Mouse (Mus musculus) lung, postnatal 0 days (tissue): ENCODE results near the gene Sema6d.

ENCODE experiments used
- CTCF ChIP-seq: IDR thresholded peaks from 2 replicates; pipeline ENCODE4 v1.5.1; 2016; ENCODE audit warnings: antibody characterized with exemption, mild to moderate bottlenecking
- EP300 ChIP-seq: IDR thresholded peaks from 2 replicates; pipeline ENCODE4 v1.6.1; 2016; ENCODE audit warnings: antibody characterized with exemption, mild to moderate bottlenecking, control low read depth

DNA sequence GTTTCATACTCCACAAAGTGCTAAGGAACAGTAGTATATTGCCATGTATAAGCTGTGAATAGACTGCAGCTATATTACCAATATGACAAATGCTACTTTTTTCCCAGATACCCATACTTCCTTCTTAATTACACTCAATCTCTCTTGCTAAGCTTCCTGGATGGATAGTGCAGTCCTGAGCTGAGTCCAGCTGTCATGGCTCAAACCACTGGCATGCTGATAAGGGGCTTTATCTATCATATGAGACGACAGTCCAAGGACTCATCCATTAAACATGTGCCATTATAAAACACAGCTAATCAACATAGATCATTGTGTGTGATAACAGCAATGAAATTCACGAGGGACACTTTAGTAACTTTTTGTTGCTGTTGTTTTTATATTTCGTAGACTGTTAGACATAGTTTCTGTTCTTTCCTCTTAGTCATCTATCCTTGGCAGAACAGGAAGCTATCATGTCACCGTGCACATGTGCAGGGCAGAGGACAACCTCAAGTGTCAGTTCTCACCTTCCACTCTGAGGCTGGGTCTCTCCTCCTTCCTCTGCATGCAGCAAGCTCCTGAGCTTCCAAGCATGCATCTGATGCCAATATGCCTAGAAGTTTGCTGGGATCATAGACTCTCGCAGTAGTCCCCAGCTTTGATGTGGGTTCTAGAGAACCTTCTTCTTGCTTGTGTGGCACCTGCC, 232.9 kb downstream of the Sema6d start:
- TF ChIP-seq CTCF (no peak), EP300 (no peak)
